Mouse (Mus musculus) CD8-positive naive resting alpha-beta T cell, adult 57 days (primary cell): ENCODE data around the gene Htr1b. TPM values are rescaled to one million over a fixed set of nuclear protein-coding genes. Genes with fewer than 3 reads are reported as not detected.

Source experiments
- total RNA-seq: library from RNA; stranded (reverse); gene quantifications from one replicate; pipeline ENCODE4 v1.2.4, GENCODE M21; 2023

Htr1b gene
- not detected for total RNA-seq

GRCm38 (mm10) chr9:81633437-81633973 lies at the start of gene Htr1b:
TSS of gene Htr1b (minus strand) at chr9:81633828.

Other genes starting within 250 kb of the Htr1b start
- 0.37 TPM for gene Mei4, start 229.8 kb upstream of the Htr1b start, total RNA-seq